9 mouse cellular contexts compared by ENCODE assay signal in the genomic region with DNA sequence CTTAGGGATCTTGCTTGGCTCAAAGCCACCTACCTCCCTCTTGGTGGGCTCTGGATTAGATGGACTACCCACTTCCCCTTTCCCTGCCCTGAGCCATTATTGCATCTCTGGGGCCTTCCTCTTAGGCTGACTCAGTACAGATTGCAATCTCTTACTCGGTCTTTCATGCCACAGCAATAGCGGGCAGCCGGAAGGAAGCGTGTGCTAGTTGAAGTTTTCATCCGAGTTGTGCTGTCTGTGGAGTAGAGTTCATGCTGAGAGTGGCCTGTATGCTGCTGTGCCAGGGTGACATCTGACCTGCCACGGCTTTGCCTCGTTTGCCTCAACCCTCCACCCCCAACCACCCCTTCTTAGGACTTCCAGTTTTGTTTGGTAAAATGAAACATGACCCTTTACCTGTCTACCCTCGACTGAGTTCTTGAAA. TPM values are rescaled to one million over a fixed set of nuclear protein-coding genes. Genes with fewer than 3 reads are reported as not detected.
A peak's percentile ranks its signal among the peaks of the same experiment; 100 is the strongest.
DNase-seq lines count a peak whose midpoint lies in the region; ATAC-seq and TF ChIP-seq lines count a peak whose summit lies in the region.
"Had no signal": no experiment of that assay in that cellular context is flagged by ENCODE, and none has a peak within 500 bp of the region (broad histone marks: within the 10 kb centered on the region; RNA-seq: fewer than 3 reads in every experiment).

No protein-coding gene starts in this region.

- intact Hi-C loops in gastrocnemius, adult 2 months (cut with DNase I), result loop anchor here (10.0 kb wide), 1 partner anchor 66 kb away; no protein-coding TSS in a partner anchor

- peak overlapping the region; percentile 7; the same call in 1 of the 2 replicates for H3K4me3 ChIP-seq in gastrocnemius, adult 2 months
- H3K4me3 ChIP-seq: embryonic facial prominence, embryonic 15.5 days had no signal

- no peak for TF ChIP-seq CTCF in gastrocnemius, adult 2 months (IDR thresholded peaks at IDR 0.05)

- ATAC-seq in erythroid progenitor cell, adult 5-6 weeks (replicated peaks; ENCODE audit: low FRiP score, poor library complexity, severe bottlenecking), result no peak

- no peak for DNase-seq in gastrocnemius, adult 2 months
- no peak for DNase-seq in gastrocnemius, postnatal 4 days (ENCODE audit: low spot score in 2 of 2)
- peak; percentile 12 to 34 for DNase-seq in adrenal gland, postnatal 36 days
- DNase-seq in liver, result peak; percentile 17
- peak; percentile 61 to 68 for DNase-seq in spleen, postnatal 36 days (ENCODE audit: low spot score in 2 of 2)
- no peak for DNase-seq in cerebellum, adult 8-10 months
- DNase-seq in left cerebral cortex, adult 9 months (ENCODE audit: low spot score in 2 of 2), result no peak

- peak overlapping the region; percentile 80 for H3K27ac ChIP-seq in gastrocnemius, adult 2 months
- H3K27ac ChIP-seq: embryonic facial prominence, embryonic 15.5 days had no signal

RNA-seq across cellular contexts. Expression of gene Map3k5, which starts 5.0 kb away (rescaled TPM):
- total RNA-seq in gastrocnemius, adult 2 months (2021), result 10 to 100 TPM in 1 of 2 experiments, 1 to 10 TPM in 1; 8.6 to 15.2 TPM
- 1 to 10 TPM; 4.9 to 9.5 TPM for total RNA-seq in gastrocnemius, postnatal 4 days (2021)
- 10 to 100 TPM; 25.6 to 28.2 TPM for total RNA-seq in adrenal gland, postnatal 36 days (2021)
- total RNA-seq in erythroid progenitor cell, adult 5-6 weeks (2015; ENCODE audit: low replicate concordance), result 1.4 and 4.2 TPM in 2 replicates
- 4.4 and 4.5 TPM in 2 replicates for total RNA-seq in erythroid progenitor cell, adult 5-6 weeks (2017; ENCODE audit: low replicate concordance)

RNA-seq across cellular contexts. Expression of gene Pex7, which starts 31.8 kb away (rescaled TPM):
- 10 to 100 TPM; 16.1 to 23.8 TPM for total RNA-seq in gastrocnemius, adult 2 months (2021)
- total RNA-seq in gastrocnemius, postnatal 4 days (2021), result 10 to 100 TPM; 11.5 to 12.1 TPM
- 10 to 100 TPM; 42.7 to 68.8 TPM for total RNA-seq in adrenal gland, postnatal 36 days (2021)
- total RNA-seq in erythroid progenitor cell, adult 5-6 weeks (2015; ENCODE audit: low replicate concordance), result 1.7 and 20.9 TPM in 2 replicates
- 1.4 and 8.9 TPM in 2 replicates for total RNA-seq in erythroid progenitor cell, adult 5-6 weeks (2017; ENCODE audit: low replicate concordance)

Comparison
In these comparisons a context has a peak if more than half of its experiments do, and no peak if none do; other contexts are left out.
1. DNase-seq: peak in adrenal gland, postnatal 36 days (2 of 2), liver (single experiment) and spleen, postnatal 36 days (2 of 2); none in gastrocnemius, adult 2 months (single experiment), gastrocnemius, postnatal 4 days (0 of 2), cerebellum, adult 8-10 months (single experiment) and left cerebral cortex, adult 9 months (0 of 2).